Mouse (Mus musculus): Measurements from ENCODE around the gene Brd9.
A peak's percentile ranks its signal among the peaks of the same experiment; 100 is the strongest.

The Brd9 gene

GRCm38 (mm10) chr13:73937321-73938176 is at the start of gene Brd9, which contains the start of gene Trip13:
Gene Brd9, plus strand, starts transcription at chr13:73937811.
Gene Trip13, minus strand, starts transcription at chr13:73937784.
- DNase-seq (ENCODE audit: extremely low spot score, low spot score) = peak; percentile 95

DNA sequence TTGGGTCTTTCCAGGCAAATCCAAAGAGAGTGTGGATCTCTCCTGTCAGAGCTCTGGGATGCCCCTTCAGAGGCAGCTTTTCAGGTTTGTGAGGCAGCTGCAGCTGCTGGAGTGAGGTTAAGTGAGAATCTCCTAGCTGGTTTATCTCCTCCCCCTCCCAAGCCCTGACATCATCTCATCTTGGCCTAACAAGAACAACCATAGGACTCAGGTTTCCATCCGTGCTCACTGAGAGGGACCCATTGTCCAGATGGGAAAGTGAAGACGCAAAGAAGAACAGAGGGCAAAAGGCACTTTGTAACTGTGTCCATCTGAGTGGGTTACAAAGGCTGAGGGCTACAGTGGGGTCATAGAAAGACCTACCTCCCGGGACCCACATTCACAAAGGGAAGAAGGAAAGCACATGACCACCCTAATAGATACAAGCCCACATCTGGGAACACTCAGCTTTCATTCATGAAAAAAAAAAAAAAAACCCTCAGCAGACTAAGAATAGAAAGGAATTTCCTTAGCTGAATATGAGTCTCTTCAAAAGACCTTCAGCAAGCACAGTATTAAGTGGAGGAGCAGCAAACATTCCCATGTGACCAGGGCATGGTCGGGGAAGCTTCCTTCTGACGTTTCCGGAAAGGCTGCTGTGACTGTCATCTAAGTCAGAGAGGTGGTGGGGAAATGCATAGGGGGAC is 45.0 kb upstream of the Brd9 start:
- peak; percentile 35 for DNase-seq (ENCODE audit: extremely low spot score, low spot score)

DNA sequence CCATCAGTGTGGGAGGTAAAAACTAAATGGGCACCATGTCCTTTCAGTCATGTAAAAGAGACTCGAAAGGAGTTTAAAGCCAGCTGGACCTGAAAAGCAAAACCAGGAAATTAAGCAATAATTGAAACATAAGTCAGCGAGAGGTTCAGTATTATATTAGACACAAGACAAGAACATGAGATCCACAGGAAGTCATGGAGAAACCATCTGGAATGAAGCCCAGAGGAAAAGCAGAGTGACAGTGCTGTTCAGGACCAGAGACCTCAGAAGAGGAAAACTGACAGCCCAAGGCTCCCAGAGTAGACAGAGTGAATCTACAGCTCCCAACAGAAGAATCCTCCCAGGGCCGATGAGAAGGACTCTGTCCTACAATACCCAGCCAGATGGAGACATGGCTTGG is 40.0 kb upstream of the Brd9 start:
- no peak for DNase-seq (ENCODE audit: extremely low spot score, low spot score)

DNA sequence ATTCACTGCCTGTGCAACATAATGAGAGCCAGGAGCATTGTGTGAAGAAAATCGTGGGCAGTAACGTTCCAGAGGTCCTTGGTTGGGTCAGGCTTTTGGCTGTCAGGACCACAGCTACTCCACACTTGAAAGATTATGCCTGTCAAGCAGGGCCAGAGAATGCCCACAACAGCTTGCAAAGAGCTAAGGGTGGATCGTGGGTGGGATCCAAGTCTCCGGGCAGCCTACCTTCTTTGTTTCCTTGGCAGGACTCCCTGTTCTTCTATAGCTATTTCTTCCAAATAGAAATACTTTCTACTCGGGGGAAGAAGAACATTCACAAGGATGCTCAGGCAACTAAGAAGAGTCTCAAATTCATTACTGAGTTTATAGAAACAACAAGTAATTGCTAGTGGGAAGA is 30.5 kb upstream of the Brd9 start:
- no peak for DNase-seq (ENCODE audit: extremely low spot score, low spot score)

DNA sequence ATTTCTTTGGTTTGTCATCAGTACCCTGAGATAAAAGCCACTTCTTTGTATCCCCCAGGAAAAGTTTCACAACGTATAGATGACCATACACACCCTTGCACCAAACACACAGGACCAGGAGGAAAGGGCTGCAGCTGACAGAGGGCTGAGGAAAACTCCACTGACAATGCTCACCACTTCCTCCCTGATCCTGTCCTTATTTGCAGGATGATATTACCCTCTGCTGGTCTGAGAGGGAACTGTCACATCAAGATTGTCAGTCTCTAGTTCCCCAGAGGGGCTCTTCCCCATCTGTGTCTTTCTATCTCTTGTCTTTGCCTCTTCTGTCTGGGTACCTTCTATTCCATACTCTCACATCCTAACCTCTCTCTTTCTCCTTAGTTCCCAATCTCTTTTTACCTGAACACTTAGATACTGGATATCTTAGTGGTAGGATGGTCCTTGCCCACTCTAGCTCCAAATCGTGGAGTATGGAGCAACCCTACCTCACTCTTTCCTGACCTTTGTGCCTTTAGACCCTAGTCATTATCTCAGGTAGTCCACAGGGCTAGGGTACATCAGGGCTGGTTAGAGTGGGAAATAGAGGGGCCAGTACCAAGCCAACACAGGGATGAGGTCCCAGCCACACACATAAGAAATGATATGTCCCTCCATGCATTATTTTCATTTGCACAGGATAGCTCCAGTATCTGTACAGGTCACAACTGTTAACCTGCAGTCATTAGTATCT is 29.8 kb upstream of the Brd9 start:
- DNase-seq (ENCODE audit: extremely low spot score, low spot score) = no peak

DNA sequence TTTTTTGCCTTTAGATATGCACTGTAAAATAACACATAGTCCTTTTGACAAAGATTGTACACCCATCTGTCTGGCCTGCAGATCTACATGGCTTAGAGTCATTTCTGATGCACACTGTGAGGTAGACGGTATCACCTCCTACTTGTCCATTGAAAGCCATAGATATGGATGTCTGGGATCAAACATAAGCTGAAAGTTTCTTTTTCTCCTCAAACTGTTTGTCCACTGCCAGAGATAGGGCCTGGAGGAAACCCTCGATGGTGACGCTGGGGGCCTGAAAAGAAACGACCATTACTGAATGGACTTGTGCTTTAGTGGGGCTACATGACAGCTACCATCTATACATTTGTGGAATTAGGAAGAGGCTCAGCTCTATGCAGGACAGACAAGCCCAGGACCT is 24.5 kb upstream of the Brd9 start:
- no peak for DNase-seq (ENCODE audit: extremely low spot score, low spot score)

- DNase-seq (ENCODE audit: extremely low spot score, low spot score) = no peak
Measured at GRCm38 (mm10) chr13:73932201-73932600, 5.4 kb upstream of the Brd9 start.

DNA sequence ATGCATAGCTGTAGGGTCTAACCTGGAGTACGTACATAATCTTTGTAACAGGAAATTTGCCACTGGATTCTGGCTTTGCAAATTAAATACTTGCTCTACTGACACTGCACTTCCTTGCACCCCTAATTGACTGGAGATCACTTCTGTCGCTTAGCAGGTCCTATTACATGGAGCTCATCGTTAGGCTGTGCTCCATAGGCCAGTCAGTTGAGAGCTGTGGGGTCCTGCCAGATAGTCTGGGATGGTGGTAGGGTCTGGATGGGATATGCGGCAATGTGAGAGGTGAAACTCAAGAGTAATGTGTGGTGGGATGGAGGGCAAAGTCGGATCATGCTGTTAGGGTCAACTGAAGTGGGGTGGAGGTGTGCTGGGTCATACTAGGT is 682 bp upstream of the Brd9 start:
- DNase-seq (ENCODE audit: extremely low spot score, low spot score) = no peak

GRCm38 (mm10) chr13:73938177-73938560 is 558 bp downstream of the Brd9 start:
- no peak for DNase-seq (ENCODE audit: extremely low spot score, low spot score)

GRCm38 (mm10) chr13:73939101-73939500 is 1.5 kb downstream of the Brd9 start:
- no peak for DNase-seq (ENCODE audit: extremely low spot score, low spot score)

GRCm38 (mm10) chr13:73944606-73945005 is 7.0 kb downstream of the Brd9 start:
- DNase-seq (ENCODE audit: extremely low spot score, low spot score) = no peak

- no peak for DNase-seq (ENCODE audit: extremely low spot score, low spot score)
Measured at GRCm38 (mm10) chr13:73953551-73954130, 16.0 kb downstream of the Brd9 start.

- no peak for DNase-seq (ENCODE audit: extremely low spot score, low spot score)
Measured at GRCm38 (mm10) chr13:73954666-73955065, 17.1 kb downstream of the Brd9 start.

DNA sequence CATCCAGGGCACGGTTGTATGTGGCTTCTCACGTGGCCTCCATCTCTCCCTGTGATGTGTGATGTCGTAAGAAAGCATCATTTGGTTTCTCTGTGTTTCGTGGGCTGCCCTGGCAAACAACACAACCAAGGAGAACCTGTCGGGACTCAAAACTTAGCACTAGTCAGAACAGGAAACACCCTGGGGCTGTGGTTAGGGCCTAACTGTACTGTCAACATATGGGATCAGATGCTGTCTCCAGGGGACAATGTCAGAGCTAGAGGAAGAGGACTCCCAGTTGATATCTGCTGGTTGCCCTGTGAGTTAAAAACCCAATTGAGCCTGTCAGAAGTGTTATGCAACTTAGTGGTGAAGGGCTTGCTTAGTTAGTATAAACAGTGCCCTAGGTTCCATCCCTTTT is 17.9 kb downstream of the Brd9 start:
- DNase-seq (ENCODE audit: extremely low spot score, low spot score) = no peak

DNA sequence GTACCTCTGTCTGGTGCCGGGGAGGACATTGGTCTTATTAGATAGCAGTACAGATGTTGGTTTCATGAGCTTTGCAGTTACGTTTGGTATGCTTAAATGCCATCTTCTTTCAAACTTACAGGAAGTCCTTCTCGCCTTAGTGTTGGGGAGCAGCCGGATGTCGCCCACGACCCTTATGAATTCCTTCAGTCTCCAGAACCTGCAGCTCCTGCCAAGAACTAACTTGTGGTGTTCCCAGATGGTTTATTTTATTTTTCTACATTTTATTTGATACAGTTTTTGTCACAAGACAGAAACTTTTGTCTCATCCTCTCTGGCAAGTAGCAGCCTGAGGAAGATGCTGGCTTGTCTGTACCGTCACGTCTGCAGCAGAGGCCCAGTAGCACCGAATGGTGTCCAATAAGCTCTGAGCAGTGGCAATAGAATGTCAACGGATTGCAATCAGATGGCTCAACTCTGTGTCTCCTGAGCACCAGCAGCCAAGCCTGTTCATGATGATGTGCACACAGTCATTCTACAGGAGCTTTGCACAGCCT is 22.6 kb downstream of the Brd9 start:
- no peak for DNase-seq (ENCODE audit: extremely low spot score, low spot score)

DNA sequence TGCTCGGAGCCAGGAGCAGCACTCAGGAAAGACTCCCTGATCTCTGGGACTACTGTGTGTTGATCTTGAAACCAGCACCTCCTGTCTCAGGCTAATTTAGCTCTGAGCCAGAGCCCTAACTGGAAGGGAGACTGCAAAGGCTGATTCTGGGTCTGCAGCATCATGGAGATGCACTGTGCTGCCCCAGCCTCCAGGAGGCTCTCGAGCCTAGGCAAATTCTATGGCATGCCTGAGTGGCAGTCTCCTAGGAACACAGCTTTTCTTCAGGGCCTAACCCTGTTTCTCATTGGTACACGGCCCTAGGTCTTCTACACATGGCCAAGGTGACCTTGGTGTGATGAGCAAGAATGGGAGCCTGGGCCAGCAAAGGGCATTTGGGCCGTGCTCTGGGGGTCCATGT is 23.6 kb downstream of the Brd9 start:
- DNase-seq (ENCODE audit: extremely low spot score, low spot score) = no peak

GRCm38 (mm10) chr13:73963551-73963950 is 25.9 kb downstream of the Brd9 start, which contains the start of gene Zdhhc11:
Gene Zdhhc11, plus strand, starts transcription at chr13:73963851.
- no peak for DNase-seq (ENCODE audit: extremely low spot score, low spot score)

- DNase-seq (ENCODE audit: extremely low spot score, low spot score) = peak; percentile 58
Measured at GRCm38 (mm10) chr13:73970545-73971448, 33.2 kb downstream of the Brd9 start.

DNA sequence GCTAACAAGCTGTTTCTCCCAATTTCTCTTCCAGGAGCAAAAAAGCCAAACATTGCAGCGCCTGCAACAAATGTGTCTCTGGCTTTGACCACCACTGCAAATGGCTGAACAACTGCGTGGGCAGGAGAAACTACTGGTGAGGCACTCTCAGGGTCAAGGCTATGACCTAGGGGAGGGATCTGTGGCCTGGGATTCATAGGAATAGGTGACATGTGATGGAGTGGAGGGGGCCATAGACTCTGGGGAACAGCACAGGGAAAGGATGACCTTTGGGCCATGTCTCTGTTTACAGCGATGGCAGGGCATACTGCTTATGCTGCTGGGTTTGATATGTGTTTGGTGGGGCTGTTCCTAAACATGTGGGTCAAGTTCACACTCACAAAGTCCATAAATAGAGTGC is 36.9 kb downstream of the Brd9 start:
- no peak for DNase-seq (ENCODE audit: extremely low spot score, low spot score)

DNA sequence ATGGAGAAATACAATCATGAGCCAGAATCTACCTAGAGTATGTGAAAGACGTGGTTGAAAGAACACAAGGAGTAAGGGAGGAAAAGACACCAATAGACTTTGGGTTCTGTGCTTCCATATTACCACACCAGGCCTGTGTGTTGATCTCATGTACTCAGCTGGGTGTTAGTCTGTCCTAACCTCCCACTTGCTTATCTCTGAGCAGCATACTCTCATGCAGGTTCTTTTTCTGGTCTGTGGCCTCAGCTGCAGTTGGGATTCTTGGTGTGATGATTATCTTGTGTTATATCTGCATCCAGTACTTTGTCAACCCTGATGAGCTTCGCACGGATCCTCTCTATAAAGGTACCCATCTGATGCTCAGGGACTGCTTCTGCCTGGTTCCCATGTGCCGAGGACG is 39.3 kb downstream of the Brd9 start:
- DNase-seq (ENCODE audit: extremely low spot score, low spot score) = no peak
